Mouse (Mus musculus) megakaryocyte, embryonic 14.5 days (primary cell): ENCODE results near the gene Zfp385a.

Experiments
- FLI1 ChIP-seq: IDR thresholded peaks from 2 replicates; pipeline ENCODE4 v1.6.1; 2012; ENCODE audit warnings: low read length, inconsistent platforms, mixed read lengths
- GATA1 ChIP-seq: IDR thresholded peaks from 3 replicates; pipeline ENCODE4 v1.6.1; 2012; ENCODE audit warnings: mixed read lengths, low read length, inconsistent platforms, borderline replicate concordance

DNA sequence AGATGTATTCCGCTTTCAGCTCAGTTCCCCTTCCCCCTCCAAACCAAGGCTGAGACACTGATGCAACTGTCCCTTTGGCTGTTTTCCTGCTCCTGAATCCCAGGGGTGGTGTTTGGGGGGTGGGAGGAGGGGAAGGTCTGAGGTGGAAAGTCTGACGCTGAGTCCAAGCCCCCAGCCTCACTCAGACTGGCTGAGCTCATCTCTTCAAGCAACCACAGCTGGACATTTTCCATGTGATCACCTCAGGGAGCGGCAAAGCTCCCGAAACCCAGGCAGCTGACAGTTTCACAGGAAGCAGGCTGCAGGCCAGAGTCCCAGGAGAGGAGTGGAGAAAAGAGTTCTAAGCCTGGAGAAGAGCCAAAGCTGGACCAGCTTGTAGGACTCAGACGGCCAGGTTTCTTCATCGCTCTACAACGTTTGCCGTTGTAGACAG lies 37.0 kb upstream of the Zfp385a start:
- TF ChIP-seq GATA1 = no peak
- TF ChIP-seq FLI1 = no peak
